10 mouse cellular contexts compared by ENCODE assay signal in genomic region chr16:4727963-4728362, GRCm38 (mm10). TPM values are rescaled to one million over a fixed set of nuclear protein-coding genes. Genes with fewer than 3 reads are reported as not detected.
DNase-seq lines count a peak whose midpoint lies in the region; ATAC-seq lines count a peak whose summit lies in the region.
"Had no signal": no experiment of that assay in that cellular context is flagged by ENCODE, and none has a peak within 500 bp of the region (broad histone marks: within the 10 kb centered on the region; RNA-seq: fewer than 3 reads in every experiment).

No protein-coding gene starts in this region.

- H3K27me3 ChIP-seq in limb, embryonic 12.5 days: no peaks in the 10 kb centered on the region
- H3K27me3 ChIP-seq in limb, embryonic 10.5 days (ENCODE audit: low read depth, poor library complexity, severe bottlenecking): no peaks in the 10 kb centered on the region
- H3K27me3 ChIP-seq in embryonic facial prominence, embryonic 14.5 days (replicated peaks; ENCODE audit: control insufficient read depth, insufficient read depth, low read length): no peaks in the 10 kb centered on the region
- H3K27me3 ChIP-seq in liver, embryonic 12.5 days (replicated peaks): no peaks in the 10 kb centered on the region
- H3K27me3 ChIP-seq: midbrain, embryonic 12.5 days had no signal

- intact Hi-C loops in gastrocnemius, postnatal 36 days (cut with DNase I): loop anchor here (5.0 kb wide), 1 partner anchor 59 kb away; no protein-coding TSS in a partner anchor

- H3K27ac ChIP-seq in limb, embryonic 12.5 days: no peak overlapping the region
- H3K27ac ChIP-seq in limb, embryonic 10.5 days: no peak overlapping the region
- no peak overlapping the region for H3K27ac ChIP-seq in embryonic facial prominence, embryonic 14.5 days (replicated peaks; ENCODE audit: low read depth, low read length)
- H3K27ac ChIP-seq in liver, embryonic 12.5 days: 0 out of 2 replicates have a peak overlapping the region, but pooled peaks have one; percentile 11
- H3K27ac ChIP-seq: midbrain, embryonic 12.5 days had no signal

- H3K4me2 ChIP-seq in limb, embryonic 12.5 days: peak overlapping the region; percentile 87; the same call in 1 of the 2 replicates
- 0 out of 2 replicates have a peak overlapping the region, but pooled peaks have one; percentile 89 for H3K4me2 ChIP-seq in embryonic facial prominence, embryonic 14.5 days (ENCODE audit: low read depth, low read length)
- peak overlapping the region; percentile 95; the same call in 1 of the 2 replicates for H3K4me2 ChIP-seq in liver, embryonic 12.5 days

- H3K4me3 ChIP-seq in limb, embryonic 12.5 days (replicated peaks): no peak overlapping the region
- no peak overlapping the region for H3K4me3 ChIP-seq in limb, embryonic 10.5 days
- peak overlapping the region; percentile 70; the same call in 1 of the 2 replicates for H3K4me3 ChIP-seq in embryonic facial prominence, embryonic 14.5 days (ENCODE audit: low read depth, low read length)
- H3K4me3 ChIP-seq in liver, embryonic 12.5 days: no peak overlapping the region
- H3K4me3 ChIP-seq: midbrain, embryonic 12.5 days had no signal

- 79% methylated on average over 1 of the region's 1 CpGs for WGBS in limb, embryonic 12.5 days
- 60% methylated on average over 1 of the region's 1 CpGs for WGBS in limb, embryonic 10.5 days
- whole genome bisulfite sequencing in embryonic facial prominence, embryonic 14.5 days: 29% methylated on average over 1 of the region's 1 CpGs
- 12% methylated on average over 1 of the region's 1 CpGs for WGBS in liver, embryonic 12.5 days (ENCODE audit: insufficient replicate concordance)

- H3K9ac ChIP-seq in limb, embryonic 12.5 days (replicated peaks): no peak overlapping the region
- H3K9ac ChIP-seq in embryonic facial prominence, embryonic 14.5 days (ENCODE audit: low read depth, low read length): no peak overlapping the region
- H3K9ac ChIP-seq in liver, embryonic 12.5 days: no peak overlapping the region
- H3K9ac ChIP-seq: midbrain, embryonic 12.5 days had no signal

- H3K9me3 ChIP-seq in limb, embryonic 12.5 days: no peaks in the 10 kb centered on the region
- H3K9me3 ChIP-seq in limb, embryonic 10.5 days (replicated peaks): no peaks in the 10 kb centered on the region
- H3K9me3 ChIP-seq in embryonic facial prominence, embryonic 14.5 days (ENCODE audit: control insufficient read depth, low read length): no peaks in the 10 kb centered on the region
- no peaks in the 10 kb centered on the region for H3K9me3 ChIP-seq in liver, embryonic 12.5 days (replicated peaks)
- H3K9me3 ChIP-seq: midbrain, embryonic 12.5 days had no signal

- DNase-seq in adrenal gland, adult 2 months: peak; percentile 47
- DNase-seq in adrenal gland, postnatal 4 days (ENCODE audit: low spot score in 2 of 2): no peak
- DNase-seq in limb, embryonic 10.5 days (ENCODE audit: low spot score): no peak
- no peak for DNase-seq in embryonic facial prominence, embryonic 14.5 days (ENCODE audit: low spot score)
- DNase-seq in gastrocnemius, postnatal 36 days: no peak
- no peak for DNase-seq in retina, embryonic 14.5 days (ENCODE audit: low spot score)
- DNase-seq: embryo, embryonic 11 days had no signal

- H3K4me1 ChIP-seq in limb, embryonic 12.5 days (replicated peaks): peaks cover 19% of the 10 kb centered on the region
- H3K4me1 ChIP-seq in limb, embryonic 10.5 days: peaks cover 16% of the 10 kb centered on the region
- peaks cover 3% of the 10 kb centered on the region; the same call in 1 of the 2 replicates for H3K4me1 ChIP-seq in embryonic facial prominence, embryonic 14.5 days (ENCODE audit: control insufficient read depth, insufficient read depth, low read length)
- H3K4me1 ChIP-seq in liver, embryonic 12.5 days: peaks cover 56% of the 10 kb centered on the region

- H3K36me3 ChIP-seq in limb, embryonic 12.5 days: no peaks in the 10 kb centered on the region
- peaks cover 13% of the 10 kb centered on the region for H3K36me3 ChIP-seq in limb, embryonic 10.5 days
- no peaks in the 10 kb centered on the region for H3K36me3 ChIP-seq in embryonic facial prominence, embryonic 14.5 days (ENCODE audit: control insufficient read depth, insufficient read depth, low read length)
- H3K36me3 ChIP-seq in liver, embryonic 12.5 days: no peaks in the 10 kb centered on the region; the same call in 1 of the 2 replicates
- H3K36me3 ChIP-seq: midbrain, embryonic 12.5 days had no signal

- ATAC-seq in limb, embryonic 12.5 days (ENCODE audit: insufficient number of reproducible peaks, insufficient read depth, low FRiP score, low TSS enrichment, low read depth): no peak
- no peak for ATAC-seq in embryonic facial prominence, embryonic 14.5 days (ENCODE audit: low read depth)
- no peak for ATAC-seq in liver, embryonic 12.5 days

RNA-seq across cellular contexts. Expression of gene Hmox2, which starts 1.8 kb away (rescaled TPM):
- total RNA-seq in adrenal gland, adult 2 months (2021): 10 to 100 TPM; 87.1 to 92.8 TPM
- polyA plus RNA-seq in adrenal gland, adult 2 months (2012; rRNA removed): 21.3 and 30.2 TPM in 2 replicates
- 100 to 1,000 TPM in 1 of 2 experiments, 10 to 100 TPM in 1; 90.9 to 103 TPM for total RNA-seq in adrenal gland, postnatal 4 days (2021)
- polyA plus RNA-seq in limb, embryonic 12.5 days (2016; fragmentation: Nextera tagmentation; extraction: Ambion mirVana): 102 and 106 TPM in 2 replicates
- polyA plus RNA-seq in limb, embryonic 10.5 days (2016; fragmentation: Nextera tagmentation; extraction: Ambion mirVana): 93.7 and 101 TPM in 2 replicates
- polyA plus RNA-seq in embryonic facial prominence, embryonic 14.5 days (2014; fragmentation: Nextera tagmentation; extraction: Ambion mirVana): 97.6 and 107 TPM in 2 replicates
- 40.9 and 42.5 TPM in 2 replicates for polyA plus RNA-seq in liver, embryonic 12.5 days (2016; fragmentation: Nextera tagmentation; extraction: Ambion mirVana)
- total RNA-seq in gastrocnemius, postnatal 36 days (2021): 10 to 100 TPM; 31.5 to 35.3 TPM

RNA-seq across cellular contexts. Expression of gene Nmral1, which starts 8.8 kb away (rescaled TPM):
- total RNA-seq in adrenal gland, adult 2 months (2021): 1 to 10 TPM; 2.9 to 5.2 TPM
- 2.4 and 2.5 TPM in 2 replicates for polyA plus RNA-seq in adrenal gland, adult 2 months (2012; rRNA removed)
- total RNA-seq in adrenal gland, postnatal 4 days (2021): 10 to 100 TPM; 21.1 to 21.6 TPM
- polyA plus RNA-seq in limb, embryonic 12.5 days (2016; fragmentation: Nextera tagmentation; extraction: Ambion mirVana): 179 and 191 TPM in 2 replicates
- 264 and 277 TPM in 2 replicates for polyA plus RNA-seq in limb, embryonic 10.5 days (2016; fragmentation: Nextera tagmentation; extraction: Ambion mirVana)
- 46.3 and 56.8 TPM in 2 replicates for polyA plus RNA-seq in embryonic facial prominence, embryonic 14.5 days (2014; fragmentation: Nextera tagmentation; extraction: Ambion mirVana)
- 50.0 and 53.0 TPM in 2 replicates for polyA plus RNA-seq in liver, embryonic 12.5 days (2016; fragmentation: Nextera tagmentation; extraction: Ambion mirVana)
- total RNA-seq in gastrocnemius, postnatal 36 days (2021): 1 to 10 TPM; 2.8 to 3.0 TPM

RNA-seq across cellular contexts. Expression of gene Coro7, which starts 48.4 kb away (rescaled TPM):
- 10 to 100 TPM; 27.3 to 35.5 TPM for total RNA-seq in adrenal gland, adult 2 months (2021)
- 58.0 and 60.3 TPM in 2 replicates for polyA plus RNA-seq in adrenal gland, adult 2 months (2012; rRNA removed)
- 10 to 100 TPM; 32.8 to 42.6 TPM for total RNA-seq in adrenal gland, postnatal 4 days (2021)
- 18.6 and 19.6 TPM in 2 replicates for polyA plus RNA-seq in limb, embryonic 12.5 days (2016; fragmentation: Nextera tagmentation; extraction: Ambion mirVana)
- polyA plus RNA-seq in limb, embryonic 10.5 days (2016; fragmentation: Nextera tagmentation; extraction: Ambion mirVana): 21.8 and 22.9 TPM in 2 replicates
- polyA plus RNA-seq in embryonic facial prominence, embryonic 14.5 days (2014; fragmentation: Nextera tagmentation; extraction: Ambion mirVana): 11.5 and 16.1 TPM in 2 replicates
- 11.3 and 11.9 TPM in 2 replicates for polyA plus RNA-seq in liver, embryonic 12.5 days (2016; fragmentation: Nextera tagmentation; extraction: Ambion mirVana)
- 10 to 100 TPM; 13.1 to 15.2 TPM for total RNA-seq in gastrocnemius, postnatal 36 days (2021)

Comparison
In these comparisons a context has a peak if more than half of its experiments do, and no peak if none do; other contexts are left out.
1. RNA of gene Nmral1, which starts 8.8 kb away (polyA plus RNA-seq): 264 to 277 TPM in limb, embryonic 10.5 days, 179 to 191 TPM in limb, embryonic 12.5 days, 50.0 to 53.0 TPM in liver, embryonic 12.5 days and 46.3 to 56.8 TPM in embryonic facial prominence, embryonic 14.5 days; 2.4 to 2.5 TPM in adrenal gland, adult 2 months; every median in the first group is over 10 times any median in the second.
2. Peak in every context shown above with its lines, with median percentiles within 50 percentile points of each other: H3K4me2 ChIP-seq.